Mouse (Mus musculus) C3H10T1/2 (cell line): ENCODE results near the gene Rnf186. TPM values are rescaled to one million over a fixed set of nuclear protein-coding genes. Genes with fewer than 3 reads are reported as not detected.

Experiments used
- polyA plus RNA-seq, 2 experiments: library from polyadenylated mRNA; unstranded; fragments of >200 nt; fragmentation: generic; extraction: Trizol; gene quantifications; one replicate each; pipeline ENCODE4 v1.2.1; 2012; ENCODE audit warnings: missing spikeins in 2 of 2

Gene Rnf186
- not detected for polyA plus RNA-seq

GRCm38 (mm10) chr4:138966866-138967265, at the start of gene Rnf186:
Gene Rnf186 (plus strand): TSS chr4:138967112.

GRCm38 (mm10) chr4:138972827-138973718, 6.2 kb downstream of the Rnf186 start, which contains the start of gene Tmco4:
Gene Tmco4 (plus strand): TSS chr4:138972888.

Other genes with a start within 250 kb of the Rnf186 start
- not detected for gene Pla2g2c, start 242.3 kb upstream of the Rnf186 start, polyA plus RNA-seq
- gene Ubxn10, start 229.9 kb upstream of the Rnf186 start, polyA plus RNA-seq, result not detected
- not detected for gene Pla2g2f, start 209.5 kb upstream of the Rnf186 start, polyA plus RNA-seq
- not detected for gene Pla2g2d, start 191.4 kb upstream of the Rnf186 start, polyA plus RNA-seq
- under 1 TPM in 1 of 2 experiments, not detected in 1; 0.26 TPM for gene Pla2g5, start 103.6 kb upstream of the Rnf186 start, polyA plus RNA-seq
- not detected for gene Gm13030, start 93.1 kb upstream of the Rnf186 start, polyA plus RNA-seq
- under 1 TPM in 1 of 2 experiments, not detected in 1; 0.20 TPM for gene Pla2g2e, start 89.2 kb upstream of the Rnf186 start, polyA plus RNA-seq
- gene Otud3, start 53.2 kb upstream of the Rnf186 start, polyA plus RNA-seq, result 1 to 10 TPM; 2.9 to 3.7 TPM
- gene Tmco4, start 5.8 kb downstream of the Rnf186 start, polyA plus RNA-seq, result 1 to 10 TPM; 2.8 to 5.1 TPM
- under 1 TPM; 0.02 to 0.06 TPM for gene Htr6, start 108.5 kb downstream of the Rnf186 start, polyA plus RNA-seq
- gene Nbl1, start 125.9 kb downstream of the Rnf186 start, polyA plus RNA-seq, result 10 to 100 TPM; 10.7 to 97.5 TPM
- gene Minos1, start 164.0 kb downstream of the Rnf186 start, polyA plus RNA-seq, result 100 to 1,000 TPM; 182 to 240 TPM
- gene Capzb, start 225.8 kb downstream of the Rnf186 start, polyA plus RNA-seq, result 100 to 1,000 TPM; 162 to 232 TPM